Mouse (Mus musculus) adrenal gland, postnatal 10 days (tissue): ENCODE results near the gene Vgll4. TPM values are rescaled to one million over a fixed set of nuclear protein-coding genes. Genes with fewer than 3 reads are reported as not detected.

Source experiments
- DNase-seq: peaks from one replicate; pipeline ENCODE4 v3.0.0; 2021; ENCODE audit warnings: mixed read lengths
- total RNA-seq, 2 experiments: library from RNA; stranded (reverse); gene quantifications; 2 replicates each; pipeline ENCODE4 v1.2.3; 2021

The Vgll4 gene
- total RNA-seq, 2 experiments from 2014 or later: 82.4 to 93.1 TPM

DNA sequence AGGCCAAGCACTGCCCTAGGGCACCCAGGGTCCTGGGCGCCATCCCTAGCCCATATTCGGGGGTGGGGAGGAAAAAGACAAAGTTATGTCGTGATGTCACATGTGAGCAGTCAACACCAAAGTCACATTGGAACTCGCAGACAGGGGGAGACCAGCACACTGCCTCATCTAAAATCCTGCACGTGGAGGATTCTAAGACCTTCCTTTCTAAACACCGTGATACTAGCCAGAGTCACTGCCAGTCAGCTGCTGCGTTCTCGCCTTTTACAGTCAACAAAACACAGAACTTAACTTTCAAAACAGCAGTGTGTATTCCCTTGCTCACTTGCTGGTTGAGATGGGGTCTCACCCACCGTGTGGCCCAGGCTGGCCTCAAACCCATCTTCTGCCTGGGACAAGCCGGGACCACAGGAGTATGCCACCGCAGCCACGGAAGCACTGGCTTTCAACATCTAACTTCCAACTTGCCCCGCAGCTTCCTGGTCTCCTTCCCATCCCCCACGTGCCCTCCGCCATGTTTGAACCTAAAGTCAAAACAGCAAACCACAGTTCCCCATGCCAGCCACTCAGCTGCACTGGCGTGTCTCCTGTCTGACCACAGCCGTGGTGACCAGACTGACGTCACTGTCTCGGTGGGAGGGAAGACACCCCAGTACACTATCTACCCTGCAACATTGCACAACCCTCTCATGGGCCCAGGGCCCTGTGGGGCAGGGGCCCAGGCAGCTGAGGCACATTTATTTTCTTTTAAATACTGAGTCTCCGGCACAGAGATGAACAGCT, 76.2 kb downstream of the Vgll4 start:
- peak; percentile 77 for DNase-seq

GRCm38 (mm10) chr6:114892363-114892762, 77.4 kb downstream of the Vgll4 start:
- DNase-seq: peak; percentile 52

DNA sequence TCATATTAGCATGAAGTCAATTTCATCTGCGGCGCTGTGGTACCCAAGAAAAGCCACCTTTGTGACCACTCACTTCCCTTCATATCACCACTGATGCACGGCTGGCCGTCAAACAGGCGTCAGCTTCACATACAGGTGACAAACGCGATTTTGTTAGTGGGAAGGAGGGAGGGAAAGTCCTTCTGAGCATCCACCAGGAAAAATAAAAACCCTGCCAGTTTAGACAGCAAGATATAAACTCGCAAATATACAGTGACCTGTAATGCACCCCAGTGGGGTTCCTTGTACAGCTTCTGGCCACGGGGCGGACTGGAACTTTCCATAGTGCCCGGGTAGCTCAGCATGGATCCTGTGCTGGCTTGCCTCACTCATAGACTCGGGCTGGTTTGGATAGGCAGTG, 78.0 kb downstream of the Vgll4 start:
- DNase-seq: no peak

- no peak for DNase-seq
Measured at GRCm38 (mm10) chr6:114891272-114891671, 78.5 kb downstream of the Vgll4 start.

GRCm38 (mm10) chr6:114890411-114891115, 79.2 kb downstream of the Vgll4 start:
- DNase-seq: peak; percentile 95

DNA sequence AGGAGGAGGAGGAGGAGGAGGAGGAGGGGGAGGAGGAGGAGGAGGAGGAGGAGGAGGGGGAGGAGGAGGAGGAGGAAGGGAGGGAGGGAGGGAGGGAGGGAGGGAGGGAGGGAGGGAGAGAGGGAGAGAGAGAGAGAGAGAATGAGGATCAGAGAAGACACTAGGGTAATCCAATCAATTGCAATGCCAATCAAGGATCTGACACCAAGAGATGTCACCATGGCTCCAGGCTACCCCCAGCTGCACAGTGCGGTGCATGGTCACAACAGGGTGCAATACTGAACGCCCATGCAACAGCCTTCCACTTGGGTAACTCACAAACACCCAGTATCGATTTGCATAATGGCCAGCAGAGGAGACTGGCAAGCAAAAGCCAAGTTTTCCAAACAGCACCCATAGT, 79.8 kb downstream of the Vgll4 start:
- peak; percentile 19 for DNase-seq

DNA sequence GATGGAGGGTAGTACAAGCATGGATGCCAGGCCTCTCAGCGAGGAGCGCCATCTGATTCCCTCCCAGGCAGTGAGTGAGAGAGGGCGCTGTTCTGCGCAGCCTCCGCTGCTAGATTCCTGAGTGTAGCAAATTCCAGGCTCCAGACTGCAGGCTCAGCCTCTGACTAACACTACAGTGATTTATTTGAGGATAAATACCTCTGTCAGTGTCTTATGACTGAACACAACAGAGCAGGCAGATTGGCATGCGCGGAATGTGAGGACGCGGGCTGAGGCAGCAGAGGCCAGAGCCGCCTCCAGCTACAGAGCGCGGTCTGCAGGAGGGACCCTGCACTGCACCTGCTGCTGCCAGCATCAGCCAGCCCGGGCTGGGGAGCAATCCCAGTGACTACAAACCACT, 80.9 kb downstream of the Vgll4 start:
- peak; percentile 84 for DNase-seq

GRCm38 (mm10) chr6:114886504-114887361, 83.1 kb downstream of the Vgll4 start:
- peak; percentile 25 for DNase-seq

DNA sequence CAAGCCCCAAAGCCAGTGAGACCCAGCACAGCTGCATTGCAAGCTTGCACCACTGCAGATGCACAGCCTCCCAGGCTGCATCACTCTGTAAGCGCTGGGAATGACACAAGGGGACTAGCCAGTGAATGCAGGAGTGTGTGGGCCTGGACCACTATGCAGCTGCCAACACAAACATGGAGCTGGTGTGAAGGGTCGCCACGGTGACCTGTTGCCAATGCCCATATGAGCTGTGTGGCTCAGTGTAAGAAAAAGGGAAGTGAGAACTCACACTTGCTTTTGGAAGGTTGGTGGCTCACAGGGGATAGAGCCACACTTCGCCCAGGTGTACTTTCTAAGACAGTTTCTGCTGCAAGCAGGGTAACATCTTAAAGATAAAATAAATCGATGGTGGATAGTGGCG, 83.8 kb downstream of the Vgll4 start:
- DNase-seq: no peak

DNA sequence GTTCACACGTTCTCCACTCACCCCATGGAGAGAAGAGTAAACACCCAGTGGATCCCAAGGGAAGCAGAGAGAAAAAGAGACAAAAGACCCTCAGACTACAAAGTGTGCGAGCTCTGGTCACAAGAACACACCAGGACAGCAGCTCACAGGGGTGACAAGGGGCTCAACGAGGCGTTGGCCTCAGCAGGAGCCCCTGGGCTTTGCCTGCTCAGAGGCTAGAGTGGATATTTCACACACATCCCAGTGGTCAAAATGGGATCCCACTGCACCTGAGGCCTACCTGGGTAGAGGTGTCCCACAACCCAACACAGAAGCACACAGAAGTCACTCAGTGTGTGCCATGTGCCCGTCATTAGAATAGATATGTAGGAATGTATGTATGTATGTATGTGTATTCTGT, 84.7 kb downstream of the Vgll4 start:
- no peak for DNase-seq

DNA sequence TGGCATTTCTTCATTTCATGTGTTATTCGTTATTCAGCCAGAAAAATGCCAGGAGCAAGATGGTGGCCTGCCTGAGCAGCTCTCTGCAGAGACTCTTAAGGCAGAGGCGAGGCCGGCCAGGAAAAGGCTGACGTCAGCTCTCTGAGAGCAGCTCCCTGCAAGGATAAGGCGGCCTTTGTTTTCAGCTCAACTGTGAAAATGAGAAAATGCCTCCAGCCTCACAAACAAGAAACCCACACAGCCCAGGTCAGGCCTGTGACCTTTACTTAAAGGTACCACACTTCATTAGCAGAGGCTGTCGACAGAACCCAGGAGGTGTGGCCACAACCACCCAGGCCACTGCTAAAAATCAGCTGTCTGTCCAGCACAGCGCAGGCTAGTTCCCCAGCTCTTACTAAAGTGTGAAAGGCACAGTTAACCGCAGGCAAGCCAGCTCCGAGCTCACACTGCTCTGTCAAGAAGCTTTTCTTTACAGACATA, 86.5 kb downstream of the Vgll4 start:
- DNase-seq: peak; percentile 78

DNA sequence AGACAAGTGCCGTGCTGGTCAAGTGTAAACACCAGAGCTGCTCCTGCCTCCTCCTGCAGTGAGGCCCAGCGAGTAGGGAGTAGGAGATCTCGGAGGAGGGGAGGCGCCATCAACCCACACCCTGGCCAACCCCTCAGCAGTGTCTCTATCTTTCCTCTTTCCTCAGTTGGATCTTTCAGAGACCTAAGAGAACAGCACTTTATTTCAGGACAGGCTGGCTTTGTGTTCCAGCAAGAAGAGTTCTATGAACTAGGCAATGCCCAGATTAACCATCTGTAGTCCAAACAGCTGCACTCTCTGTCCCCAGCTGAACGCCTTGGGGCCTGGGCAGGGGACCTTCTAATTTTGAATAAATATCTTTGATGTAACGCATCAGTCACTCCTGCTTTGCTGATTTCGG, 87.1 kb downstream of the Vgll4 start:
- DNase-seq: peak; percentile 22

GRCm38 (mm10) chr6:114882212-114882611, 87.6 kb downstream of the Vgll4 start:
- DNase-seq: no peak

- DNase-seq: no peak
Measured at GRCm38 (mm10) chr6:114880798-114881197, 89.0 kb downstream of the Vgll4 start.

DNA sequence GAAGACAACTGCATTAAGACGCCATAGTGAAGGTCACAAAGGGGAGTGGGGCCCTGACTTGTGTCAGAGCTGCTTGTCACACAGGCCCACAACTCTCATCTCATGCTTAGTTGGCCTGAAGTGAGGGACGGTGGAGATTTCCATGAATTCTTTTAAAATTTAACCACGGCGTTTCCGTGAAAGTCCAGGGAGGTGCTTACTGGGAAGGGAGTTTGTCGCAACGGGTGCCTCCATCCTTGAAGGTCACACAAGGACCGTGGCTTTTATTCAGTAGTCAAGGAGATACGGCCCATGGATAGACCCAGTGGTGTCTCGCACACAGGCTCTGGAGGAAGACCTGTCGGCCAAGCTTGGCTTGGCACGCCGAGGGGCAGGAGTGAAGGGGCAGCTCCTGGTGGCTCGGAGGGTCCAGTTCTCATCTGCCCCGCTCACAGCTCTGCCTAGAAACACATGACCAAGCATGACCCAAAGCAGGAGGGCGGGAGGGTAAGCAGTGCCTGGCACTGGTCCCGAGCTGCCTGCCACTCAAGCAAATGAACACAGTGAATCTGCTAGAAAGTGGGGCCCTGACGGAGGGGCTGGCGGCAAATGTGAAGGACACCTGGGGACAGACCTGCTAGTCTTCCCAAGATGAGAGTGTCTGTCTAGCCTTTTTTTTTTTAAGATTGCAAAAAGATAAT, 90.8 kb downstream of the Vgll4 start:
- peak; percentile 60 for DNase-seq

DNA sequence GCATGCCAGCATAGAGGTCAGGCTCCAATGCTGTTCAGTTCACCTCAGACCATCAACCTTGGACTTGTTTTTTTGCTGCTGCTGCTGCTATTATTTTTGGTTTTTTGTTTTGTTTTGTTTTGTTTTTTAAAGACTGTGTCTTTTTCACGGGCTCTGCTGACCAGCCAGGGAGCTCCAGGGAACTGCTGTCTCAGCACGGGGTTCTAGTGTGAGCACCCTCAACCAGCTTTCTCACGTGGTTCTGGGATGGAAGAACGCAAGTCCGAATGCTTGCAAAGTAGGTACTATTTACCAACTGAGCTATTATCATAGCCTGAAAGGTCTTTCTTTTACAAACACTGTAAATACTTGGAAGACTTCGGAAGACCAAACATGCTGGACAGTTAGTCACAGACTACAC, 93.2 kb downstream of the Vgll4 start:
- no peak for DNase-seq

DNA sequence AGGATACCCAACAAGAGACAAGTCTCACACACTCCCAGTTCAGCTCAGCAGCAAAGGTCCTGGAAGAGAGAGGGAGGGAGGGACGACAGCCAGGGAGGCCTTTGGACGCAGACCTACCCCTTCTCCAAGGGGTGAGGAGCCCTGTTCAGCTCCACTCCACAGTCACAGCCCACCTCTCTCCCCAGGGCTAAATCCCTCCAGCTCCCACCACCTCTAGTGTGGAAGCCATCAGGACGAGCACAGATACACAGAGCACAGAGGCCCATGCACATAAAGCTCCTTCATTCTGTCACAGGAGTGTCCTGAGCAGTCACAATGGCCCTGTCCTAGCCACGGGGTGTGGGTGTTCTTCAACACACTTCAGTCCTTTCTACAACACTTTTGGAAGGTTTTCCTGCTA, 93.8 kb downstream of the Vgll4 start:
- DNase-seq: no peak

- peak; percentile 96 for DNase-seq
Measured at GRCm38 (mm10) chr6:114875018-114875558, 94.7 kb downstream of the Vgll4 start.

DNA sequence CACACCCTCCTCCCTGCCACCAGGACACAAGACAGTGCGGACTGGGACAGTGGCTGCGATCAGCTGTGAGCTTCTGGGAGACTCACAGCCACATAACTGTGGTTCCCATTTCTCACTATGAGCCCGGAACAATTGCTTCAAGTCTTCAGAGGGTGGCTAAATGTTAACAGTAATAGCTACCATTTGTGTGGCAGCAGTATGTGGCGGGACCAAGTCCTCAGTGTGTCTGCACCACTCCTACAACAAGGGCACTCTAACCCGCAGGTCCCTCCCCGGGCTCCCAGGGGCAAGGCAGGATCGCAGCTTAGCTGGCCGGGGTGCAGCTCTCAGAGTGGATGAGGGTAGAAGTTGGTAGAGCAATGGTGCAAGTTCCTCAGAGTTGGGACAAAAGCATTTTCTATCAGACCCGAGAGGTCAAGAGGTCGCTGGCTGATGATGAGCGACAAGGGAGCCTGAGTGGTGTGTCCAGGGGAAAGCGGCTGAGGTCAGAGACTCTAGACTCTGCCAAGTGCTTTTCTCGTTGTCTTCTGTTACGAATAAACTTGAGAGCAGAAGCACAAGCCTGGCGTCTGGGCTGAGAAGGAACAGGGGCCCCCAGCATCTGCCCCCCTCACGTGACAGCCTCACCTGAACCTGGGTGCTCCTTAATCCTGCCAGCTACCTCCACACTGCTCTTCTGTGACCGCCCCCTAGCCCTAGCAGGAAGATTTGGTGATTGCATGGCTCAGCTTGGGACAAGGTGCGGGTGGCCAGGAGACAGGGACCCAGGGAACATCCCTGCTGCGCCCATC, 95.5 kb downstream of the Vgll4 start:
- DNase-seq: peak; percentile 67

GRCm38 (mm10) chr6:114873808-114874137, 96.0 kb downstream of the Vgll4 start:
- DNase-seq: peak; percentile 21
